Mouse (Mus musculus): ENCODE measurements around the gene Kcnj2. TPM values are rescaled to one million over a fixed set of nuclear protein-coding genes. Genes with fewer than 3 reads are reported as not detected.

Kcnj2 gene
- polyA plus RNA-seq, 1 experiment from 2014 or later = 1.6 TPM

DNA sequence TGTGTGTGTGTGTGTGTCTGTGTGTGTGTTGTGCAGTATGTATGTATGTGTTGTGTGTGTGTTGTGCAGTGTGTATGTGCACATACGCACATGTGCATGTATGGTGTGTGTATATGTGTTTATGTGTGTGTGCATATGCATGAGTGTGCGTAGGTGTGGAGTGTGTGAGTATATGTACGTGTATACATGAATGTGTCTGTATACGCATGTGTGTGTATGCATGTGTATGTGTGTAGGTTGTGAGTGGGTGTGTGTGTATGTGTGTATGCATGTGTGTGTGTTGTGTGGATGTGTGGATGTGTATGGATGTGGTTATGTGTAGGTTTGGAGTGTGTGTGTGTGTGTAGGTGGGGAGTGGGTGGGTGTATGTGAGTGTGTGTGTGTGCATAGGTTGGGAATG is 8.5 kb upstream of the Kcnj2 start:
- no peak for ATAC-seq (ENCODE audit: low FRiP score, low TSS enrichment)
- Histone ChIP-seq H3K9ac (replicated peaks; ENCODE audit: low read length) (no peak overlapping the region), H3K27ac (ENCODE audit: low read length) (no peak overlapping the region), H3K4me2 (replicated peaks; ENCODE audit: low read depth, low read length) (no peak overlapping the region), H3K4me1 (ENCODE audit: insufficient read depth, low read length) (no peaks in the 10 kb centered on the region), H3K9me3 (ENCODE audit: low read length) (no peaks in the 10 kb centered on the region), H3K4me3 (ENCODE audit: low read length) (no peak overlapping the region), H3K27me3 (ENCODE audit: insufficient read depth, low read length) (0 out of 2 replicates have a peak, but pooled peaks cover 3% of the 10 kb centered on the region), H3K36me3 (ENCODE audit: insufficient read depth, low read length) (no peaks in the 10 kb centered on the region)
- WGBS = 98% methylated on average over 4 of the region's 4 CpGs

DNA sequence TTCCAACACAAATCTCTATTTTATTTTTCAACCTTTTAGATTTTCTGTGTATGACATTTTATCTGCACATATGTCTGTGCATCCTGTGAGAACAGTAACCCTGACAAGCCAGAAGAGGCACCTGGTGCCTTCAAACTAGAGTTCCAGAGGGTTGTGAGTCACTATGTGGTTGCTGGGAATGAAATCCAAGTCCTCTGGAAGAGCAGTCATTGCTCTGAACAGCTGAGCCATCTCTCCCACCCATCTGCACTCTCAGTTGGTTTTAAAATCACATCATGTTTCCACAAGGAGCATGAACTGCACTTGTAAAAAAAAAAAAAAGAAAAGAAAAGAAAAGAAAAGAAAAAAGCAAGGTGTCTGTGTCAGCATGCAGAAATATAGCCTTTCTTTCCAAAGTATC is 6.5 kb upstream of the Kcnj2 start:
- Histone ChIP-seq H3K4me2 (replicated peaks; ENCODE audit: low read depth, low read length) (no peak overlapping the region), H3K9ac (replicated peaks; ENCODE audit: low read length) (no peak overlapping the region), H3K4me3 (ENCODE audit: low read length) (no peak overlapping the region)

DNA sequence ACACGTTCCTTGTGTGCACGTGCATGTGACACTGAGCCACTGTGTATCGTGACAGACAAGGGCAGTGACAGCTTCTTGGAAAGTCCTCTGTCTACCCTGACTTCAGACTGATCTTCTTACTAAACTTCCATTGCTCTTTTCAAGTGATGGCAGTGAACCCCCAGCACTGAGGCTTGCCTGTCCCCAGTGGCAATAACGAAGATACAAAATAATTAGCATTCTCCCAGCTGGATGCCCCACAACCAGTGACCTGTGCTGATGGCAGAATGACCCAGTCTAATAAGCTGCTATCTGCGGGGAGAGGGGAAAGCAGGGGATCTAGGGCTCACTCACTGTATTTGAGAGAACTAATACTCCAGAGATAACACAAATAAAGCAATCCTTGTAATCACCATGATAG is 5.7 kb upstream of the Kcnj2 start:
- WGBS = 62% methylated on average over 5 of the region's 5 CpGs
- no peak overlapping the region for H3K9ac ChIP-seq (replicated peaks; ENCODE audit: low read length)
- no peak overlapping the region for H3K4me2 ChIP-seq (replicated peaks; ENCODE audit: low read depth, low read length)
- no peak for ATAC-seq (ENCODE audit: low FRiP score, low TSS enrichment)
- 0 out of 2 replicates have a peak, but pooled peaks cover 3% of the 10 kb centered on the region for H3K27me3 ChIP-seq (ENCODE audit: insufficient read depth, low read length)
- H3K36me3 ChIP-seq (ENCODE audit: insufficient read depth, low read length) = no peaks in the 10 kb centered on the region
- no peaks in the 10 kb centered on the region for H3K4me1 ChIP-seq (ENCODE audit: insufficient read depth, low read length)
- no peak overlapping the region for H3K27ac ChIP-seq (ENCODE audit: low read length)
- no peak overlapping the region for H3K4me3 ChIP-seq (ENCODE audit: low read length)
- no peaks in the 10 kb centered on the region for H3K9me3 ChIP-seq (ENCODE audit: low read length)

More for the DNA sequence above, 6.5 kb upstream of the Kcnj2 start:
- Histone ChIP-seq H3K4me1 (ENCODE audit: insufficient read depth, low read length) (no peaks in the 10 kb centered on the region), H3K9me3 (ENCODE audit: low read length) (no peaks in the 10 kb centered on the region), H3K27me3 (ENCODE audit: insufficient read depth, low read length) (0 out of 2 replicates have a peak, but pooled peaks cover 3% of the 10 kb centered on the region), H3K36me3 (ENCODE audit: insufficient read depth, low read length) (no peaks in the 10 kb centered on the region), H3K27ac (ENCODE audit: low read length) (no peak overlapping the region)
- no peak for ATAC-seq (ENCODE audit: low FRiP score, low TSS enrichment)

DNA sequence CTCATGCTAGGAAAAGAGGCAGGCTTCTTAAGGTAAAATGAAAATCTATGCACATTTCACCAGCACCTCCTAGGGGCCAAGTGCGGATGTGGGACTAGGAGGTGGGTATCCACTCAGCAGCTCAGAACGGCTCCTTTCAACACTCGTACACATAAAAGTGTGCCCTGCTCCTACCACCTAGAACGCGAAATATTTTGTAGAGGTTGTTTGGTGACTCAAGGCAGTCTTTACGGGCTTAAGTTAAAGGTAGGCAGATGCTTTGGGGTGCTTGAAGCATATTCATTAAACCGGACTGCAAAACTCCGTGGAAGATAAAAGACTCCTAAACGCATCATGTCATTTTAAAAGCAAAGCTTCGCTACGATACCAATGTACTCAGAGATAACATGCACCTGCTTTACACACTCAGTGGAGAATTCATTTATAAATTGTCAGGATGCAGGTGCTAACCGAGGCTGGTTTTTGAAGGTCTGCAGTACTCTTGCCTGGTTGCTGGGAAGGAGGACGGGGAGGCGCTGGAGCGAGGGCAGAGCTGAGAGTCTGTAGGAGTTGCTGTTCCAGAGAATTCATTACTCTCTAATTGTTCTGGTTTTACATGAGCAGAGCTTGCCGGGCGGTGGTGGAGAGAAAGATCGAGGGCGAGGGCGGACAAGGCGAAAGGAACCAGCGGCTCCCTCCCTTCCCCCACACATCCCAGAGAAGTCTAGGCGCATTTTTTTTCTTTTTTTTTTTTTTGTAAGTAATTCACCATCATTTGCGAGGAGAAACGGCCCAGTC is 1.0 kb upstream of the Kcnj2 start:
- H3K27ac ChIP-seq (ENCODE audit: low read length) = peak overlapping the region; percentile 64; the same call in 1 of the 2 replicates

DNA sequence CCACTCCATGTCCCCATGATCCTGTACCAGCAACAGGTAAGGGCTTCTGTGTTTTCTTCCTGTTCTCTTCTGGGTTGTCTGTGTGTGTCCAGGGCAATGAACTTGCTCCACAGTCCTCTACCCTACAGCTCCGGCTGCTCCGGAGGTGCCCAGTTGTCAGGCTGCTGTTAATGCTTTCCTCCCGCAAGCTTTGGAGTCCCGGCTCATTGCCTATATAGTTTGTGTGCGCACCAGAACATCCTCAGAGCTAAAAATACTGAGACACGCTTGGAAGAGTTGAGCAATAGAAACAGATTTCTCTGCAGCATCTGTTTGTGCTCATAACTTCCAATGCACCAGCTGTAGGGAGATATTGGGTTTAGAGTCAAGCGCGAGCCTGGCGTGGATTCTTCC is 331 bp downstream of the Kcnj2 start:
- Histone ChIP-seq H3K4me2 (replicated peaks; ENCODE audit: low read depth, low read length) (peak overlapping the region; percentile 96), H3K4me1 (ENCODE audit: insufficient read depth, low read length) (peaks cover 7% of the 10 kb centered on the region; the same call in 1 of the 2 replicates), H3K36me3 (ENCODE audit: insufficient read depth, low read length) (no peaks in the 10 kb centered on the region), H3K9me3 (ENCODE audit: low read length) (no peaks in the 10 kb centered on the region), H3K4me3 (ENCODE audit: low read length) (peak overlapping the region; percentile 65), H3K27ac (ENCODE audit: low read length) (no peak overlapping the region), H3K27me3 (ENCODE audit: insufficient read depth, low read length) (peaks cover 5% of the 10 kb centered on the region), H3K9ac (replicated peaks; ENCODE audit: low read length) (peak overlapping the region; percentile 64)
- under 1% methylated on average over 9 of the region's 9 CpGs for WGBS
- ATAC-seq (ENCODE audit: low FRiP score, low TSS enrichment) = peak; percentile 77

More for the DNA sequence above, 1.0 kb upstream of the Kcnj2 start:
- Histone ChIP-seq H3K9me3 (ENCODE audit: low read length) (no peaks in the 10 kb centered on the region), H3K9ac (replicated peaks; ENCODE audit: low read length) (peak overlapping the region; percentile 74), H3K4me3 (ENCODE audit: low read length) (peak overlapping the region; percentile 65), H3K36me3 (ENCODE audit: insufficient read depth, low read length) (no peaks in the 10 kb centered on the region), H3K4me1 (ENCODE audit: insufficient read depth, low read length) (peaks cover 7% of the 10 kb centered on the region; the same call in 1 of the 2 replicates), H3K27me3 (ENCODE audit: insufficient read depth, low read length) (peaks cover 8% of the 10 kb centered on the region), H3K4me2 (replicated peaks; ENCODE audit: low read depth, low read length) (peak overlapping the region; percentile 96)
- peak; percentile 68 for ATAC-seq (ENCODE audit: low FRiP score, low TSS enrichment)
- WGBS = under 1% methylated on average over 25 of the region's 25 CpGs

DNA sequence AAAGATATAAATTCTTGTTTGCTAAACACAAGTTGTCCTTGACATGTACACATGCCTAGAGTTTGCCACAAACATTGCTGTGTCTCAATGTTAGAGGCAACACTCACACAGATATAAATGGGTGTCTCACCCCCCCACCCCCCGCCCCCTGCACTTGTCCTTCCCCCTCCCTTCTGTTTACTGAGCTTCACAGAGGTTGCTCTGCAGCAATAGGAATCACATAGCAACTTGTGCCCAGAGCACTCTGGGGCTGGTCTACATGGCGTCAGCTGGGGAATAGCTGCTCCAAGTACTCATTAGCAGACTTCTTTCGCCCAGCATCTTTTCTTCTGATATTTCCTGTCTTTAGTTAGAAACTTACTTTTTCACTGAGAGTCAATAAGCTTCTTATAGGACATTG is 1.8 kb downstream of the Kcnj2 start:
- H3K27me3 ChIP-seq (ENCODE audit: insufficient read depth, low read length) = peaks cover 5% of the 10 kb centered on the region
- WGBS = 66% methylated on average over 3 of the region's 3 CpGs
- peaks cover 4% of the 10 kb centered on the region; the same call in 1 of the 2 replicates for H3K36me3 ChIP-seq (ENCODE audit: insufficient read depth, low read length)
- no peak for ATAC-seq (ENCODE audit: low FRiP score, low TSS enrichment)
- H3K4me3 ChIP-seq (ENCODE audit: low read length) = peak overlapping the region; percentile 65
- H3K27ac ChIP-seq (ENCODE audit: low read length) = no peak overlapping the region
- H3K4me1 ChIP-seq (ENCODE audit: insufficient read depth, low read length) = peaks cover 7% of the 10 kb centered on the region; the same call in 1 of the 2 replicates
- H3K9me3 ChIP-seq (ENCODE audit: low read length) = no peaks in the 10 kb centered on the region
- peak overlapping the region; percentile 96 for H3K4me2 ChIP-seq (replicated peaks; ENCODE audit: low read depth, low read length)
- H3K9ac ChIP-seq (replicated peaks; ENCODE audit: low read length) = no peak overlapping the region

DNA sequence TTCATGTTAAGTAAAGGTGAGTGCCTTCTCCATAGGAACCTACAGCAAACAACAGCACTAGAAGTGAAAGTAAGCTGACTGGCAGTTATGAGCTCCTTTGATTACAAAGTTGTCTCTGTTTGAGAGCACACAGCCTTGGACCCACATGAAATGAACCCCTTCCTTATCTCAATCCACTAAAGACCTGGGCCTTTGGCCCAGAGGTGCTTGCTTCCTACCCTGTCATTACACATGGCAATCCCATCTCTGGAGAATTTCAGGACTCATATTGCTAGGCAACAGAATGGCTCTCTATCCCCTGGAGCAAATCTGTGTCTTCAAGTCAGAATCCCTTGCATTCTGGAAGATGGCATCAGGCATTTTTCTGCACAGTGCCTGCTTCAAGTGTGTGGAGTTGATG is 4.5 kb downstream of the Kcnj2 start:
- no peak overlapping the region for H3K4me2 ChIP-seq (replicated peaks; ENCODE audit: low read depth, low read length)
- peaks cover 7% of the 10 kb centered on the region for H3K27me3 ChIP-seq (ENCODE audit: insufficient read depth, low read length)
- H3K9ac ChIP-seq (replicated peaks; ENCODE audit: low read length) = no peak overlapping the region
- H3K36me3 ChIP-seq (ENCODE audit: insufficient read depth, low read length) = peaks cover 4% of the 10 kb centered on the region; the same call in 1 of the 2 replicates
- ATAC-seq (ENCODE audit: low FRiP score, low TSS enrichment) = no peak
- H3K4me3 ChIP-seq (ENCODE audit: low read length) = no peak overlapping the region
- peaks cover 7% of the 10 kb centered on the region; the same call in 1 of the 2 replicates for H3K4me1 ChIP-seq (ENCODE audit: insufficient read depth, low read length)
- H3K9me3 ChIP-seq (ENCODE audit: low read length) = no peaks in the 10 kb centered on the region
- no peak overlapping the region for H3K27ac ChIP-seq (ENCODE audit: low read length)

DNA sequence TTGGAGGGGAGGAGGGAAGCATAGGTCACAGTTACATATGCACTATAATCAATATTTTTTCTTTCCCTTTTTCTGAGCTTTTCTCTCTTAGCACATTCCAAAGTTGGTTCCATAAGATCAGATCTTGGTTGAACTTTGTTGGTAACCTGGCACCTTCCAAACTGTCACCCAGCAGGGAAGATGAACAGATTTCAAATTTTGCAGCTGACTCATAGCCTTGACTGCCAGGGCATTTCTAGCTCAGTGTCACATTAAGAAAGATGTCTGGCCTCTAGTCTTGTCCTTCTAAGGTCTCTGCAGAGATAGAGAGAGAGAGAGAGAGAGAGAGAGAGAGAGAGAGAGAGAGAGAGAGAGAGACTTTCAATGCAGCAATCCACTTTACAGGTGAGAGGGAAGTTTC is 8.2 kb downstream of the Kcnj2 start:
- Histone ChIP-seq H3K9ac (replicated peaks; ENCODE audit: low read length) (no peak overlapping the region), H3K4me2 (replicated peaks; ENCODE audit: low read depth, low read length) (no peak overlapping the region), H3K27me3 (ENCODE audit: insufficient read depth, low read length) (0 out of 2 replicates have a peak, but pooled peaks cover 2% of the 10 kb centered on the region), H3K27ac (ENCODE audit: low read length) (no peak overlapping the region), H3K4me3 (ENCODE audit: low read length) (no peak overlapping the region), H3K36me3 (ENCODE audit: insufficient read depth, low read length) (peaks cover 4% of the 10 kb centered on the region; the same call in 1 of the 2 replicates), H3K4me1 (ENCODE audit: insufficient read depth, low read length) (no peaks in the 10 kb centered on the region), H3K9me3 (ENCODE audit: low read length) (no peaks in the 10 kb centered on the region)
- ATAC-seq (ENCODE audit: low FRiP score, low TSS enrichment) = no peak

DNA sequence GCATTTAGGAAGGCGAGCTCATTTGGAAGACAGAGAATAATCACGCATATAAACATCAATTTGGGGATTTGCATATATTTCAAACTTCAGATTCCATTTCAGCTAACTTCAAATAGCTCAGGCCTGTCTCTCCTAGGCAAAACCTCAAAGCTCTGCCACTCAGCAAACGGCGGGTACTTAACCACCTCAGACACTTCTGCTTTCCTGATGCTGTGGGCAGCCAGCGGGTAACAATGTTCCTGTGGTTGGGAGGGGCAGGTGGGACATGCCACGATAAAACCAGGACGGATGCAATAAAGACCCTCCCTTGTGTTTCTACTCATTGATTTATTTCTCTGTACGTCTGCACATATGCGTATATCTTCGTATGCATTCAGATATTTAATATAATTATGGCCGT is 12.1 kb downstream of the Kcnj2 start:
- H3K36me3 ChIP-seq (ENCODE audit: insufficient read depth, low read length) = no peaks in the 10 kb centered on the region
- WGBS = 80% methylated on average over 11 of the region's 11 CpGs
- no peak overlapping the region for H3K9ac ChIP-seq (replicated peaks; ENCODE audit: low read length)
- no peak overlapping the region for H3K4me2 ChIP-seq (replicated peaks; ENCODE audit: low read depth, low read length)
- ATAC-seq (ENCODE audit: low FRiP score, low TSS enrichment) = no peak
- H3K9me3 ChIP-seq (ENCODE audit: low read length) = no peaks in the 10 kb centered on the region
- H3K27me3 ChIP-seq (ENCODE audit: insufficient read depth, low read length) = peaks cover 4% of the 10 kb centered on the region; the same call in 1 of the 2 replicates
- H3K4me3 ChIP-seq (ENCODE audit: low read length) = no peak overlapping the region
- no peaks in the 10 kb centered on the region for H3K4me1 ChIP-seq (ENCODE audit: insufficient read depth, low read length)
- H3K27ac ChIP-seq (ENCODE audit: low read length) = no peak overlapping the region

DNA sequence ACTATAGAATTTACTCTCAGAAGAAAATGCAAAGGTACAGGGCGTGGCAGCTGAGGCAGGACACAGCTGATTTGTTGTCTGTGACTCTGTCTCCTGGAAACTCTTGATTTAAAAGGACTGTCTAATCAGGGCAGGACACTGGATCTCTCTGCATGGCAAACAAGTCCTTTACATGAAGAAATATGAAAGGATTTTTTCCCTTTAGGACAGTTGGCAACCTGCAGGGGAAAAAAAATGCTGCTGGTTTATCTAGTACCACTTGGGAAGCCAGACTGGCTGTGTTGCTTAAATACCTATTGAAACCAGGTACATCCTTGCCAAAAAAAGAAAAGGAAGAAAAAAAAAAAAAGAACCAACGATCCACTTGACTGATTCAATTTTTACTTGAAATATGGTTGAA is 17.0 kb downstream of the Kcnj2 start:
- Histone ChIP-seq H3K9me3 (ENCODE audit: low read length) (no peaks in the 10 kb centered on the region), H3K27me3 (ENCODE audit: insufficient read depth, low read length) (peaks cover 3% of the 10 kb centered on the region; the same call in 1 of the 2 replicates), H3K4me3 (ENCODE audit: low read length) (no peak overlapping the region), H3K4me2 (replicated peaks; ENCODE audit: low read depth, low read length) (no peak overlapping the region), H3K36me3 (ENCODE audit: insufficient read depth, low read length) (no peaks in the 10 kb centered on the region), H3K4me1 (ENCODE audit: insufficient read depth, low read length) (no peaks in the 10 kb centered on the region), H3K9ac (replicated peaks; ENCODE audit: low read length) (no peak overlapping the region), H3K27ac (ENCODE audit: low read length) (no peak overlapping the region)
- ATAC-seq (ENCODE audit: low FRiP score, low TSS enrichment) = no peak
- WGBS = 74% methylated on average over 2 of the region's 2 CpGs
